ENCODE assay signal across 24 mouse cellular contexts in the genomic region with DNA sequence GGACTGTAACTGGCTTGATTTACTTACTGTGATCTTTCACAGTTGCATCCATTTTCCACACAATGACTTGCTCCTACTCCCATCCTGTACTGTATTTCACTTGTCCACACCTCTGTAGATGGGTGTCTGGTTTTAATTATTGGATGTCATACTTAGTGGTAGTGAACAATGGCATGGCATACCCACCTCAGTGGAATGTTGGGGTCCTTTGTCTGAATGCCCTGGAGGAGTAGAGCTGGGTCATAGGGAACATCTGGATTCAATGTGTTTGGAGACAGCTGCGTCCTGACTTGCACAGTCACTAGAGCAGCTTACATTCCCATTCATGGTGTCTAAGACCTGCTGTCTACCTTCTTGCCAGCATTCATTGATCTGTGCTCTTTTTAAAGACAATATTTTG.
DNase-seq lines count a peak whose midpoint lies in the region; ATAC-seq and TF ChIP-seq lines count a peak whose summit lies in the region.
"Had no signal": no experiment of that assay in that cellular context is flagged by ENCODE, and none has a peak within 500 bp of the region (broad histone marks: within the 10 kb centered on the region; RNA-seq: fewer than 3 reads in every experiment).

No protein-coding gene starts in this region.

- no peak for TF ChIP-seq POLR2A in cerebellum, adult 2 months (IDR thresholded peaks at IDR 0.05; ENCODE audit: borderline replicate concordance, insufficient read depth, low read length)

- H3K36me3 ChIP-seq in embryonic facial prominence, embryonic 14.5 days (ENCODE audit: control insufficient read depth, insufficient read depth, low read length) = no peaks in the 10 kb centered on the region
- H3K36me3 ChIP-seq: embryonic facial prominence, embryonic 15.5 days; forebrain, embryonic 12.5 days; heart, embryonic 10.5 days; hindbrain, embryonic 15.5 days had no signal

- intact Hi-C loops in heart, postnatal 10 days (cut with DNase I) = no loop called here

- TF ChIP-seq CTCF in cerebellum, adult 2 months (IDR thresholded peaks at IDR 0.05; ENCODE audit: borderline replicate concordance, insufficient read depth, low read depth, low read length) = no peak

- H3K27ac ChIP-seq in embryonic facial prominence, embryonic 14.5 days (replicated peaks; ENCODE audit: low read depth, low read length) = no peak overlapping the region
- no peak overlapping the region for H3K27ac ChIP-seq in cerebellum, adult 2 months (ENCODE audit: insufficient read depth, low read length)
- H3K27ac ChIP-seq: embryonic facial prominence, embryonic 15.5 days; forebrain, embryonic 12.5 days; gastrocnemius, adult 2 months; heart, embryonic 10.5 days; hindbrain, embryonic 15.5 days had no signal

- H3K4me3 ChIP-seq in embryonic facial prominence, embryonic 14.5 days (ENCODE audit: low read depth, low read length) = no peak overlapping the region
- no peak overlapping the region for H3K4me3 ChIP-seq in cerebellum, adult 2 months (replicated peaks; ENCODE audit: insufficient read depth, low read depth, low read length)
- H3K4me3 ChIP-seq: embryonic facial prominence, embryonic 15.5 days; erythroblast, embryonic 14.5 days; forebrain, embryonic 12.5 days; gastrocnemius, adult 2 months; heart, embryonic 10.5 days; hindbrain, embryonic 15.5 days had no signal

- no peak overlapping the region for H3K4me2 ChIP-seq in embryonic facial prominence, embryonic 14.5 days (ENCODE audit: low read depth, low read length)
- H3K4me2 ChIP-seq: embryonic facial prominence, embryonic 15.5 days; forebrain, embryonic 12.5 days; hindbrain, embryonic 15.5 days had no signal

- peak; percentile 16 for DNase-seq in heart, adult 11 months
- no peak for DNase-seq in heart, postnatal 10 days
- peak; percentile 22 for DNase-seq in embryo, embryonic 11 days
- DNase-seq in embryonic facial prominence, embryonic 14.5 days (ENCODE audit: low spot score) = peak; percentile 17
- peak; percentile 52 for DNase-seq in mesoderm, embryonic 11.5 days (ENCODE audit: low read depth, low spot score)
- DNase-seq in cerebellum, adult 2 months = no peak
- no peak for DNase-seq in B cell, adult 2 months
- no peak for DNase-seq in lung, postnatal 36 days
- DNase-seq: adrenal gland, adult 8-10 months; adrenal gland, postnatal 36 days; cerebellum, adult 8-10 months; cerebellum, postnatal 14 days; forebrain, postnatal 0 days; gastrocnemius, adult 2 months; gastrocnemius, postnatal 36 days; heart, adult 18-20 months; heart, postnatal 14 days; kidney, adult 2 months had no signal

- H3K9ac ChIP-seq in embryonic facial prominence, embryonic 14.5 days (ENCODE audit: low read depth, low read length) = no peak overlapping the region
- H3K9ac ChIP-seq: embryonic facial prominence, embryonic 15.5 days; forebrain, embryonic 12.5 days; forebrain, postnatal 0 days; hindbrain, embryonic 15.5 days had no signal

- H3K4me1 ChIP-seq in embryonic facial prominence, embryonic 14.5 days (ENCODE audit: control insufficient read depth, insufficient read depth, low read length) = no peaks in the 10 kb centered on the region
- no peaks in the 10 kb centered on the region for H3K4me1 ChIP-seq in cerebellum, adult 2 months (ENCODE audit: control insufficient read depth, insufficient read depth, low read length)
- H3K4me1 ChIP-seq: embryonic facial prominence, embryonic 15.5 days; forebrain, embryonic 12.5 days; hindbrain, embryonic 15.5 days had no signal

- H3K27me3 ChIP-seq in embryonic facial prominence, embryonic 14.5 days (replicated peaks; ENCODE audit: control insufficient read depth, insufficient read depth, low read length) = no peaks in the 10 kb centered on the region
- H3K27me3 ChIP-seq in cerebellum, adult 2 months (ENCODE audit: control insufficient read depth, insufficient read depth, low read length) = no peaks in the 10 kb centered on the region
- H3K27me3 ChIP-seq: embryonic facial prominence, embryonic 15.5 days; forebrain, embryonic 12.5 days; hindbrain, embryonic 15.5 days had no signal

- no peak for ATAC-seq in embryonic facial prominence, embryonic 14.5 days (ENCODE audit: low read depth)
- ATAC-seq: forebrain, postnatal 0 days; intestine, embryonic 16.5 days had no signal

- WGBS in embryonic facial prominence, embryonic 14.5 days = 30% methylated on average over 1 of the region's 1 CpGs
- 92% methylated on average over 1 of the region's 1 CpGs for WGBS in cerebellum, adult 2 months

- H3K9me3 ChIP-seq in embryonic facial prominence, embryonic 14.5 days (ENCODE audit: control insufficient read depth, low read length) = no peaks in the 10 kb centered on the region
- H3K9me3 ChIP-seq: embryonic facial prominence, embryonic 15.5 days; forebrain, embryonic 12.5 days; heart, embryonic 10.5 days; hindbrain, embryonic 15.5 days had no signal

Comparison
In these comparisons a context has a peak if more than half of its experiments do, and no peak if none do; other contexts are left out.
1. DNase-seq: peak in heart, adult 11 months (single experiment), embryo, embryonic 11 days (single experiment), embryonic facial prominence, embryonic 14.5 days (single experiment) and mesoderm, embryonic 11.5 days (single experiment); none in heart, postnatal 10 days (0 of 2), cerebellum, adult 2 months (0 of 2), B cell, adult 2 months (0 of 2) and lung, postnatal 36 days (single experiment).